Mouse (Mus musculus): ENCODE measurements around the gene Retnla. TPM values are rescaled to one million over a fixed set of nuclear protein-coding genes. Genes with fewer than 3 reads are reported as not detected.

The Retnla gene
- polyA plus RNA-seq, 1 experiment from 2014 or later = not detected

GRCm38 (mm10) chr16:48869671-48870070 lies 27.3 kb downstream of the Retnla start:
- Histone ChIP-seq H3K9ac (replicated peaks) (no peak overlapping the region), H3K27me3 (ENCODE audit: insufficient read depth, low read length) (no peaks in the 10 kb centered on the region), H3K27ac (ENCODE audit: low read depth) (no peak overlapping the region), H3K36me3 (replicated peaks; ENCODE audit: insufficient read depth, low read length) (no peaks in the 10 kb centered on the region), H3K4me3 (ENCODE audit: low read depth, low read length) (no peak overlapping the region), H3K4me2 (ENCODE audit: low read depth, low read length) (no peak overlapping the region), H3K4me1 (ENCODE audit: insufficient read depth) (no peaks in the 10 kb centered on the region), H3K9me3 (ENCODE audit: low read length) (no peaks in the 10 kb centered on the region)
- TF ChIP-seq CTCF (IDR thresholded peaks at IDR 0.05; ENCODE audit: low read depth) (no peak), EP300 (IDR thresholded peaks at IDR 0.05; ENCODE audit: low read depth) (no peak)
- DNase-seq (no peak), ATAC-seq (no peak)
- 70% methylated on average over 3 of the region's 3 CpGs for WGBS (ENCODE audit: insufficient replicate concordance)

DNA sequence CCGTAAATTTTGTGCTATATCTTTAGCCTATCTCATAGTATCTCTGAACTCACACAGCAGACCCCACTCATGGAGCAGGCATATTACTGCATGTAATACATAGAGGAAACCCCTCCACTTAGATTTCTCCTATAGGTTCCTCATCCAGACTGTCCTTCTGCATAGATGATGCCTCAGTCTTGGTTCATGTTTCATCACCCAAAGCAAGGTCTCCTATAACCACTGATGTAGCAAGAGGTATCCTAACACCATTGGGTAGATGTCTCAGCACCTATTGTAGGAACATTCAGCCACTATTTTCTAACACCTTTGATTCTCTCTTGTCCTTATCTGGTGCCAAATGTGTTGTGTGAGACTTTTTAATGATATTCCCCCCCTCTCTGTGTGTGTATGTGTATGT lies 29.4 kb downstream of the Retnla start:
- Histone ChIP-seq H3K27me3 (ENCODE audit: insufficient read depth, low read length) (no peaks in the 10 kb centered on the region), H3K4me2 (ENCODE audit: low read depth, low read length) (no peak overlapping the region), H3K9me3 (ENCODE audit: low read length) (no peaks in the 10 kb centered on the region), H3K27ac (ENCODE audit: low read depth) (no peak overlapping the region; the same call in 1 of the 2 replicates), H3K4me1 (ENCODE audit: insufficient read depth) (no peaks in the 10 kb centered on the region), H3K36me3 (replicated peaks; ENCODE audit: insufficient read depth, low read length) (no peaks in the 10 kb centered on the region), H3K9ac (replicated peaks) (no peak overlapping the region), H3K4me3 (ENCODE audit: low read depth, low read length) (no peak overlapping the region)
- no peak for TF ChIP-seq EP300 (IDR thresholded peaks at IDR 0.05; ENCODE audit: low read depth)
- TF ChIP-seq CTCF (IDR thresholded peaks at IDR 0.05; ENCODE audit: low read depth) = no peak
- DNase-seq (no peak), ATAC-seq (no peak)
- 79% methylated on average over 1 of the region's 1 CpGs for WGBS (ENCODE audit: insufficient replicate concordance)

GRCm38 (mm10) chr16:48872321-48872720 lies 30.0 kb downstream of the Retnla start, which contains the start of gene Retnlg:
Gene Retnlg, plus strand, starts transcription at chr16:48872621.
- no peaks in the 10 kb centered on the region for H3K36me3 ChIP-seq (replicated peaks; ENCODE audit: insufficient read depth, low read length)
- TF ChIP-seq CTCF (IDR thresholded peaks at IDR 0.05; ENCODE audit: low read depth) (no peak), EP300 (IDR thresholded peaks at IDR 0.05; ENCODE audit: low read depth) (no peak)
- no peaks in the 10 kb centered on the region for H3K9me3 ChIP-seq (ENCODE audit: low read length)
- H3K4me2 ChIP-seq (ENCODE audit: low read depth, low read length) = no peak within 1 kb of the TSS
- H3K27me3 ChIP-seq (ENCODE audit: insufficient read depth, low read length) = no peaks in the 10 kb centered on the region
- no peak within 1 kb of the TSS for H3K9ac ChIP-seq (replicated peaks)
- DNase-seq (no peak), ATAC-seq (0 out of 2 replicates have a peak, but pooled peaks have one; percentile 4)
- WGBS (ENCODE audit: insufficient replicate concordance) = 67% methylated on average over 4 of the region's 4 CpGs
- H3K4me1 ChIP-seq (ENCODE audit: insufficient read depth) = no peaks in the 10 kb centered on the region
- no peak within 1 kb of the TSS; the same call in 1 of the 2 replicates for H3K27ac ChIP-seq (ENCODE audit: low read depth)
- peak within 1 kb of the TSS; percentile 1; the same call in 1 of the 2 replicates for H3K4me3 ChIP-seq (ENCODE audit: low read depth, low read length)

DNA sequence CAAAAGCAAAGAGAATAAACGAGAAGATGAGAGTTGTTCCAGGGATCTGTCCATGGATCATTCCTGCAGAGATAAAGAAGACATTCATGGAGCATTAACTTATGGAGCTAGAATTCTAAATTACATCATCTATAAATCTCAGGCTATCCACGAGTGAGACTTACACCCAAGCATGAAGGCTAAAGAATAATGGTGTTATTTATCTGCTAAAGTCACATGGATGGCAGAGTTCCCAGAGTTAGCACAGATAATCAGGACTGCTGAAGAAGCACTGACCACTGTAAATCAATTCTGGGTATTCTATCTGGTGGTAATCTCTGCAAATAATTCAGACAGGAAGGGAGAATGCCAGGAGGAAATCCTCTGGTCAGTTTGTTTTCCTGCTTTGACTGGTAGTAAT lies 48.4 kb downstream of the Retnla start:
- no peak for ATAC-seq
- Histone ChIP-seq H3K4me1 (ENCODE audit: insufficient read depth) (no peaks in the 10 kb centered on the region), H3K36me3 (replicated peaks; ENCODE audit: insufficient read depth, low read length) (no peaks in the 10 kb centered on the region), H3K9ac (replicated peaks) (no peak overlapping the region), H3K9me3 (ENCODE audit: low read length) (no peaks in the 10 kb centered on the region), H3K4me2 (ENCODE audit: low read depth, low read length) (no peak overlapping the region), H3K27me3 (ENCODE audit: insufficient read depth, low read length) (no peaks in the 10 kb centered on the region), H3K27ac (ENCODE audit: low read depth) (no peak overlapping the region), H3K4me3 (ENCODE audit: low read depth, low read length) (no peak overlapping the region)
- 37% methylated on average over 2 of the region's 2 CpGs for WGBS (ENCODE audit: insufficient replicate concordance)
- TF ChIP-seq CTCF (IDR thresholded peaks at IDR 0.05; ENCODE audit: low read depth) = no peak
- no peak for TF ChIP-seq EP300 (IDR thresholded peaks at IDR 0.05; ENCODE audit: low read depth)
- no peak for DNase-seq

Other genes with a start within 250 kb of the Retnla start
- gene Trat1, start 70.5 kb upstream of the Retnla start, polyA plus RNA-seq (2015; fragmentation: Nextera tagmentation; extraction: Ambion mirVana) = not detected in 2 replicates
- gene Retnlb, start 25.7 kb upstream of the Retnla start, polyA plus RNA-seq (2015; fragmentation: Nextera tagmentation; extraction: Ambion mirVana) = not detected in 2 replicates
- gene Retnlg, start 30.1 kb downstream of the Retnla start, polyA plus RNA-seq (2015; fragmentation: Nextera tagmentation; extraction: Ambion mirVana) = 82.0 and 94.6 TPM in 2 replicates
- 2.2 and 2.6 TPM in 2 replicates for gene Dzip3, start 151.6 kb downstream of the Retnla start, polyA plus RNA-seq (2015; fragmentation: Nextera tagmentation; extraction: Ambion mirVana)
- 6.0 and 6.2 TPM in 2 replicates for gene Cip2a, start 151.6 kb downstream of the Retnla start, polyA plus RNA-seq (2015; fragmentation: Nextera tagmentation; extraction: Ambion mirVana)
- not detected in 2 replicates for gene Myh15, start 214.9 kb downstream of the Retnla start, polyA plus RNA-seq (2015; fragmentation: Nextera tagmentation; extraction: Ambion mirVana)

All from liver, postnatal 0 days (tissue).